Mouse (Mus musculus) cortical plate, adult 2 months (tissue): ENCODE measurements around the gene Rgs9.

Source experiments
- CTCF ChIP-seq: fragments of 200-500 bp; IDR thresholded peaks from 2 replicates; pipeline ENCODE4 v1.5.1; 2011; ENCODE audit warnings: mild to moderate bottlenecking, control low read depth, low read length; ENCODE audit not compliant: insufficient read depth; ENCODE audit errors: extremely low read depth
- POLR2A ChIP-seq: fragments of 200-500 bp; IDR thresholded peaks from 2 replicates; pipeline ENCODE4 v1.6.1; 2011; ENCODE audit warnings: mild to moderate bottlenecking, low read length, control low read depth; ENCODE audit not compliant: insufficient read depth; ENCODE audit errors: extremely low read depth

- TF ChIP-seq POLR2A, result no peak
- TF ChIP-seq CTCF, result no peak
Observed at GRCm38 (mm10) chr11:109330706-109331393, 32.9 kb upstream of the Rgs9 start.
